Mouse (Mus musculus) mouse trophoblast stem cell (cell line): Measurements from ENCODE around the gene R3hdm4.
"Not testable (repeated sequence)": the region's sequence is repeated elsewhere in the genome, so short reads cannot be mapped to it uniquely, and the experiment has no call there.

ENCODE experiments used
- in situ Hi-C, 2 experiments: fragments of 300-500 bp; cut with MseI, MboI; formaldehyde crosslinking; loops; 2 replicates in 1 of 2; 3 replicates in 1 of 2; pipeline ENCODE4 v1.15.1; 2025

The R3hdm4 gene

GRCm38 (mm10) chr10:79906712-79907111 is 14.3 kb downstream of the R3hdm4 start:
- in situ Hi-C loops = no loop called here

GRCm38 (mm10) chr10:79900951-79901410 is 20.0 kb downstream of the R3hdm4 start:
- in situ Hi-C loops = no loop called here

GRCm38 (mm10) chr10:79897316-79898245 is 23.4 kb downstream of the R3hdm4 start:
- in situ Hi-C loops = no loop called here

- in situ Hi-C loops = no loop called here
Observed at GRCm38 (mm10) chr10:79896814-79897213, 24.2 kb downstream of the R3hdm4 start.

- in situ Hi-C loops = no loop called here
Observed at GRCm38 (mm10) chr10:79896306-79896705, 24.7 kb downstream of the R3hdm4 start.

GRCm38 (mm10) chr10:79892451-79893118 is 28.4 kb downstream of the R3hdm4 start:
- in situ Hi-C loops = not testable (repeated sequence)

- in situ Hi-C loops = no loop called here
Observed at GRCm38 (mm10) chr10:79890670-79891069, 30.3 kb downstream of the R3hdm4 start, which contains the start of gene Cfd. Gene Cfd (plus strand): TSS chr10:79890853.

GRCm38 (mm10) chr10:79889386-79889785 is 31.6 kb downstream of the R3hdm4 start:
- in situ Hi-C loops = loop anchor here (5.0 to 10.0 kb wide), 2 partner anchors 33 to 65 kb away; partner anchors contain the start of gene R3hdm4 (in 1 of the 2)

GRCm38 (mm10) chr10:79886611-79887010 is 34.4 kb downstream of the R3hdm4 start:
- in situ Hi-C loops = loop anchor here (5.0 to 10.0 kb wide), 2 partner anchors 36 to 68 kb away; partner anchors contain the start of gene R3hdm4 (in 1 of the 2)

GRCm38 (mm10) chr10:79886054-79886453 is 35.0 kb downstream of the R3hdm4 start, which contains the start of gene Elane:
Gene Elane (plus strand): TSS chr10:79886247.
- in situ Hi-C loops = loop anchor here (5.0 to 10.0 kb wide), 2 partner anchors 36 to 69 kb away; partner anchors contain the start of gene R3hdm4 (in 1 of the 2)

GRCm38 (mm10) chr10:79884938-79885337 is 36.1 kb downstream of the R3hdm4 start:
- in situ Hi-C loops = loop anchor here (5.0 to 10.0 kb wide), 2 partner anchors 37 to 70 kb away; partner anchors contain the start of gene R3hdm4 (in 1 of the 2)

GRCm38 (mm10) chr10:79884446-79884845 is 36.6 kb downstream of the R3hdm4 start:
- in situ Hi-C loops = loop anchor here in 1 of 2 experiments (10.0 kb wide), 1 partner anchor 70 kb away; no protein-coding TSS in a partner anchor

- in situ Hi-C loops = loop anchor here in 1 of 2 experiments (10.0 kb wide), 1 partner anchor 71 kb away; no protein-coding TSS in a partner anchor
Observed at GRCm38 (mm10) chr10:79883297-79884084, 37.5 kb downstream of the R3hdm4 start.

GRCm38 (mm10) chr10:79881981-79882380 is 39.0 kb downstream of the R3hdm4 start:
- in situ Hi-C loops = loop anchor here in 1 of 2 experiments (10.0 kb wide), 1 partner anchor 73 kb away; no protein-coding TSS in a partner anchor

- in situ Hi-C loops = loop anchor here in 1 of 2 experiments (10.0 kb wide), 1 partner anchor 74 kb away; no protein-coding TSS in a partner anchor
Observed at GRCm38 (mm10) chr10:79880721-79881120, 40.3 kb downstream of the R3hdm4 start.

- in situ Hi-C loops = no loop called here
Observed at GRCm38 (mm10) chr10:79879527-79879926, 41.5 kb downstream of the R3hdm4 start.

- in situ Hi-C loops = no loop called here
Observed at GRCm38 (mm10) chr10:79877757-79878156, 43.3 kb downstream of the R3hdm4 start.

- in situ Hi-C loops = no loop called here
Observed at GRCm38 (mm10) chr10:79877174-79877573, 43.8 kb downstream of the R3hdm4 start.

- in situ Hi-C loops = no loop called here
Observed at GRCm38 (mm10) chr10:79874290-79874862, 46.6 kb downstream of the R3hdm4 start, which contains the start of the genes Prtn3 and Plppr3. Gene Prtn3 (plus strand): TSS chr10:79874476. Gene Plppr3 (minus strand): TSS chr10:79874634.

- in situ Hi-C loops = no loop called here
Observed at GRCm38 (mm10) chr10:79873715-79874289, 47.2 kb downstream of the R3hdm4 start.
